Mouse (Mus musculus) hindbrain, postnatal 0 days (tissue): ENCODE results near the gene Fam98c. TPM values are rescaled to one million over a fixed set of nuclear protein-coding genes. Genes with fewer than 3 reads are reported as not detected.
"Not testable (repeated sequence)": the region's sequence is repeated elsewhere in the genome, so short reads cannot be mapped to it uniquely, and the experiment has no call there.

Experiments
- ATAC-seq: fragments of 200-750 bp; cut with Nextera tagmentation; 2 replicates; pipeline ENCODE4 v1.8.0; 2017; ENCODE audit warnings: mild to moderate bottlenecking, moderate TSS enrichment, moderate library complexity
- DNase-seq: peaks from one replicate; pipeline ENCODE4 v3.0.0-alpha.2; 2015; ENCODE audit warnings: low spot score
- H3K27ac ChIP-seq: fragments of 300-500 bp; sonication (generic); 2 replicates; pipeline ENCODE4 v1.5.1; 2014; ENCODE audit warnings: mild to moderate bottlenecking
- H3K27me3 ChIP-seq: fragments of 300-500 bp; sonication (generic); 2 replicates; pipeline ENCODE4 v1.6.1; 2014; ENCODE audit warnings: low read length, mixed read lengths; ENCODE audit not compliant: insufficient read depth
- H3K36me3 ChIP-seq: fragments of 300-500 bp; sonication (generic); 2 replicates; pipeline ENCODE4 v1.6.1; 2014; ENCODE audit warnings: low read length, mixed read lengths; ENCODE audit not compliant: insufficient read depth
- H3K4me1 ChIP-seq: fragments of 300-500 bp; sonication (generic); 2 replicates; pipeline ENCODE4 v1.6.1; 2014; ENCODE audit warnings: antibody characterized with exemption, low read length, mixed read lengths; ENCODE audit not compliant: insufficient read depth
- H3K4me2 ChIP-seq: fragments of 300-500 bp; sonication (generic); 2 replicates; pipeline ENCODE4 v1.6.1; 2014; ENCODE audit warnings: low read depth, mild to moderate bottlenecking, low read length, moderate library complexity, mixed read lengths
- H3K4me3 ChIP-seq: fragments of 300-500 bp; sonication (generic); 2 replicates; pipeline ENCODE4 v1.5.1; 2014; ENCODE audit warnings: low read length
- H3K9ac ChIP-seq: fragments of 300-500 bp; sonication (generic); replicated peaks from 2 replicates; pipeline ENCODE4 v1.6.1; 2014; ENCODE audit warnings: mild to moderate bottlenecking, low read length, moderate library complexity, mixed read lengths
- H3K9me3 ChIP-seq: fragments of 300-500 bp; sonication (generic); 2 replicates; pipeline ENCODE4 v1.6.1; 2016; ENCODE audit warnings: low read length, mixed read lengths
- CTCF ChIP-seq: IDR thresholded peaks from 2 replicates; pipeline ENCODE4 v1.5.1; 2016; ENCODE audit warnings: antibody characterized with exemption, control low read depth, low read depth
- WGBS: fragments of 180-500 bp; shearing (Covaris S2); extraction: QIAGEN DNeasy Blood & Tissue Kit; methylation state at CpG from one replicate; pipeline ENCODE4 v1.1.7; 2014; 5-methylcytosine and 5-hydroxymethylcytosine counted together
- polyA plus RNA-seq: library from polyadenylated mRNA; unstranded; fragments of >200 nt; fragmentation: Nextera tagmentation; extraction: Ambion mirVana; gene quantifications from 2 replicates; pipeline ENCODE4 v1.2.1, GENCODE M21; 2015
- total RNA-seq: library from RNA; depleted of rRNA; stranded (reverse); fragments of >200 nt; gene quantifications from 2 replicates; pipeline ENCODE4 v1.2.3, GENCODE M21; 2014; rRNA removed

Gene Fam98c
- total RNA-seq (48.7 and 67.4 TPM in 2 replicates), polyA plus RNA-seq (51.8 and 54.3 TPM in 2 replicates)

- Histone ChIP-seq H3K4me1 (0 out of 2 replicates have a peak, but pooled peaks cover 3% of the 10 kb centered on the region), H3K27me3 (no peaks in the 10 kb centered on the region), H3K9ac (peak within 1 kb of the TSS; percentile 80), H3K9me3 (no peaks in the 10 kb centered on the region), H3K4me3 (peak within 1 kb of the TSS; percentile 82), H3K27ac (peak within 1 kb of the TSS; percentile 92), H3K4me2 (peak within 1 kb of the TSS; percentile 92), H3K36me3 (peaks cover 4% of the 10 kb centered on the region; the same call in 1 of the 2 replicates)
- WGBS, result 5% methylated on average over 52 of the region's 68 CpGs
- peak; percentile 60 for TF ChIP-seq CTCF
- DNase-seq (peak; percentile 93), ATAC-seq (peak; percentile 85)
Observed at GRCm38 (mm10) chr7:29155838-29156782, at the start of gene Fam98c. Gene Fam98c, minus strand, starts transcription at chr7:29156234.

DNA sequence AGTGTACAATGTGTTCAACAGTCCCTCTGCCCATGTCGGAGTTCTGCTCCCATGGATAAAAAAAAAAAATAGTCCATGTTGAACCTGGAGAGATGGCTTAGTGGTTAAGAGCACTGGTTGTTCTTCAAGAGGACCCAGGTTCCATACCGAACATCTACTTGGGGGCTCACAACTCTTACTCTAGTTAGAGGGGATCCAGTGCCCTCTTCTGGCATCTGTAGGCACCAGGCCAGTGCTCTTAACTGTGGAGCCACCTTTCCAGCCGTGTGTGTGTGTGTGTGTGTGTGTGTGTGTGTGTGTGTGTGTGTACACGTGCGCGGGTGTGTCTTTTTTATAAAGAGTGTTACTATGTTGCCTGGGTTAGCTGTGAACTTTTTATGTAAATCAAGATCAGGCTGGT, 46.5 kb upstream of the Fam98c start:
- no peak for TF ChIP-seq CTCF
- H3K36me3 ChIP-seq, result no peaks in the 10 kb centered on the region
- no peak overlapping the region for H3K27ac ChIP-seq
- H3K9ac ChIP-seq, result no peak overlapping the region
- H3K4me3 ChIP-seq, result no peak overlapping the region
- no peak for DNase-seq
- WGBS, result 86% methylated on average over 6 of the region's 6 CpGs
- no peak overlapping the region for H3K4me2 ChIP-seq
- H3K27me3 ChIP-seq, result no peaks in the 10 kb centered on the region
- no peaks in the 10 kb centered on the region for H3K9me3 ChIP-seq
- no peak for ATAC-seq
- H3K4me1 ChIP-seq, result no peaks in the 10 kb centered on the region

DNA sequence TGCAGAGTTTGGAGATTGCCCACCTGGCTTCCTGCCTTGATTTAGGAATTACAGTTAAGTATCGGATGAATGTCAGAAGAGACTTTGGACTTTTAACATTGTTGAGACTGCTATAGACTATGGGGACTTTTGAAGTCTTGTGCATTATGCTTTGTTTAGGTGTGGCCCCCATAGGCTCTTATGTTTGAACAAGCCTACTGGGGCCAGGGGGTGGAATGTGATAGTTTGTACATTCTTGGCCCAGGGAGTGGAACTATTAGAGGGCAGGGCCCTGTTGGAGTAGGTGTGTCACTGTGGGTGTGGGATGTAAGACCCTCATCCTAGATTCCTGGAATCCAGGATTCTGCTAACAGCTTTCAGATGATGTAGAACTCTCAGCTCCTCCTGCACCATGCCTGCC, 38.2 kb upstream of the Fam98c start:
- H3K27me3 ChIP-seq, H3K4me2 ChIP-seq, H3K27ac ChIP-seq: not testable (repeated sequence)

GRCm38 (mm10) chr7:29181323-29181722, 25.3 kb upstream of the Fam98c start:
- H3K27ac ChIP-seq, result peak overlapping the region; percentile 62; the same call in 1 of the 2 replicates
- H3K9me3 ChIP-seq, H3K27me3 ChIP-seq, H3K9ac ChIP-seq, H3K4me3 ChIP-seq, ATAC-seq, H3K4me2 ChIP-seq, H3K4me1 ChIP-seq, DNase-seq, H3K36me3 ChIP-seq: not testable (repeated sequence)
- 88% methylated on average over 4 of the region's 4 CpGs for WGBS

More for the DNA sequence above, 38.2 kb upstream of the Fam98c start:
- not testable (repeated sequence) for H3K36me3 ChIP-seq, H3K4me1 ChIP-seq, H3K9me3 ChIP-seq, ATAC-seq, DNase-seq, H3K4me3 ChIP-seq, H3K9ac ChIP-seq
- WGBS, result 100% methylated on average over 1 of the region's 1 CpGs

DNA sequence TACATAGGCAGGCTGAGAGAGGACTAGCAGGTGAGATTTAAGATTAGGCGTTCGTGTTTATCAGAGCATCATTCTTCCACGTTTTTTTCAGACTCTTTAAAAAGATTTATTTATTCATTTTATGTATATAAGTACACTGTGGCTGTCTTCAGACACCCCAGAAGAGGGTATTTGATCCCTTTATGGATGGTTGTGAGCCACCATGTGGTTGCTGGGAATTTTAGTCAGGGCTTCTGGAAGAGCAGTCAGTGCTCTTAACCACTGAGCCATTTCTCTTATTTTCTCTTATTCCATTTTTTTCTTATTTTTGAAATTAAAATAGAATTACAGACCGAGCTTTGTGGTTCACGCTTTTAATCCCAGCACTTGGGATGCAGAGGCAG, 24.8 kb upstream of the Fam98c start:
- WGBS, result 45% methylated on average over 5 of the region's 5 CpGs
- TF ChIP-seq CTCF, result no peak
- no peak for ATAC-seq

GRCm38 (mm10) chr7:29180077-29180853, 24.2 kb upstream of the Fam98c start, which contains the start of gene Psmd8:
Gene Psmd8, minus strand, starts transcription at chr7:29180701.
- under 1% methylated on average over 62 of the region's 62 CpGs for WGBS
- ATAC-seq, result peak; percentile 98
- Histone ChIP-seq H3K4me2 (peak within 1 kb of the TSS; percentile 85), H3K4me3 (peak within 1 kb of the TSS; percentile 49), H3K36me3 (peaks cover 13% of the 10 kb centered on the region), H3K9me3 (no peaks in the 10 kb centered on the region), H3K4me1 (peaks cover 10% of the 10 kb centered on the region), H3K27me3 (no peaks in the 10 kb centered on the region), H3K27ac (peak within 1 kb of the TSS; percentile 76), H3K9ac (peak within 1 kb of the TSS; percentile 73)
- TF ChIP-seq CTCF, result peak; percentile 62
- DNase-seq, result peak; percentile 99

More for the DNA sequence above, 24.8 kb upstream of the Fam98c start:
- Histone ChIP-seq H3K4me3 (peak overlapping the region; percentile 49), H3K4me2 (peak overlapping the region; percentile 85), H3K27me3 (no peaks in the 10 kb centered on the region), H3K36me3 (peaks cover 7% of the 10 kb centered on the region), H3K4me1 (peaks cover 10% of the 10 kb centered on the region), H3K9ac (no peak overlapping the region), H3K9me3 (no peaks in the 10 kb centered on the region), H3K27ac (peak overlapping the region; percentile 62; the same call in 1 of the 2 replicates)
- DNase-seq, result no peak
